Mouse (Mus musculus) cerebellum, adult 2 months (tissue): ENCODE measurements at regions not wholly inside any gene's neighbourhood (a gene's known extent, or its start where the extent isn't known, plus 50 kb on each side); places are given as distances from the start of the nearest gene placed in this dataset.

Source experiments
- CTCF ChIP-seq: fragments of 200-500 bp; IDR thresholded peaks from 2 replicates; pipeline ENCODE4 v1.5.1; 2011; ENCODE audit warnings: low read depth, mild to moderate bottlenecking, control low read depth, low read length, moderate library complexity, borderline replicate concordance; ENCODE audit not compliant: insufficient read depth
- POLR2A ChIP-seq: fragments of 200-500 bp; IDR thresholded peaks from 2 replicates; pipeline ENCODE4 v1.6.1; 2011; ENCODE audit warnings: low read length, control low read depth, borderline replicate concordance; ENCODE audit not compliant: insufficient read depth

- TF ChIP-seq POLR2A: no peak
- TF ChIP-seq CTCF: no peak
Measured at GRCm38 (mm10) chr1:110215956-110216355, 233.7 kb downstream of the Cdh7 start.
